Mouse (Mus musculus) lung, postnatal 10 days (tissue): Measurements from ENCODE around the gene Rhod.
"Not testable (repeated sequence)": the region's sequence is repeated elsewhere in the genome, so short reads cannot be mapped to it uniquely, and the experiment has no call there.

ENCODE experiments used
- DNase-seq: peaks from one replicate; pipeline ENCODE4 v3.0.0; 2021

Rhod gene

DNA sequence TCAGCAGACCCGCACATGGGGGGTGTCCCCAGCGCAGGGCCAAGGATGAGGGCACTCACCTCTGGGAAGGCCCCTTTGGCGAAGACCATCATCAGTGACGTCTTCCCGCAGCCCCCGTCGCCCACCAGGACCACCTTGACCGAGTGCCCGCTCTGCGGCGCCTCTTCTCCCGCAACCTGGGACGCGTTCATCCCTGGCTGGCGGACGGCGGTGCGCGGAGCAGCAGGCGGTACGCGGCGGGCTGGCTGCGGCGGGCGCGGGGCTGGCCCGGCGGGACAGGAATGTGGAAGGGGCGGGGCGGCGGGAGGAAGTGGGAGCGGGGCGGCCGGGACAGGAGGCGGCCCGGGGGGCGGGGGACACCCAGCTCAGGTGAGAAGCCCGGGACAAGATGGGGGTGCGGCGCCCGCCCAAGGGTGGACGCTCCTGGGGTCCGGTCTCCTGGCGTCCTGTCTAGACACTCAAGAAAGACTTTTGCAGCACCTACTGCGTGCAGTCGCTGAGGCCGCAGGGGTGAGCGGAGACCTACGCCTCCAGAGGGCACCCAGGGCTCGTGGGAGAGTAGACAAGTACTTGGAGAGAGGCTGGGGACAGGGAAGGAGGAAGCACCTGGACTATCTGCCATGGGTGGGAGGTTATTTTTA lies at the start of gene Rhod:
Gene Rhod, minus strand, starts transcription at position 272 of the 641 bp plus-strand sequence.
- DNase-seq = peak; percentile 84

DNA sequence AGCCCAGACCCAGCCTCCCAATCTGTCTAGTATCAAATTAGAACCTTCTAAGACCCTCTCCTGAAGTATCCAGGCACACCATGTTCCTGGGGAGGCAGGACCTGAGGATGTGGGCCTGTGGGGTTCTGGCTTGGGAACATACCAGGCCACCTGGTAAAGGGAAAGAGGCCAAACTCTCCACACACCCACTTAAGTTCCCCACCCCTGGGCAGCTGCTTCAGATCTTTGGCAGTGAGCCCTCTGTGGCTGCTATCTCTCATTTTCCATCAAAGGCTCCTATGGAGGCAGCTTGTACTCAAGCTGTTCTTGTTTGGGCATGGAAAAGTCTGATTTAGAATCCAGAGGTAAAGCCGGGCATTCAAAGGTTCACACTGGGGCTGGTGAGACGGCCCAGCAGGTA lies 48.6 kb upstream of the Rhod start:
- peak; percentile 30 for DNase-seq

DNA sequence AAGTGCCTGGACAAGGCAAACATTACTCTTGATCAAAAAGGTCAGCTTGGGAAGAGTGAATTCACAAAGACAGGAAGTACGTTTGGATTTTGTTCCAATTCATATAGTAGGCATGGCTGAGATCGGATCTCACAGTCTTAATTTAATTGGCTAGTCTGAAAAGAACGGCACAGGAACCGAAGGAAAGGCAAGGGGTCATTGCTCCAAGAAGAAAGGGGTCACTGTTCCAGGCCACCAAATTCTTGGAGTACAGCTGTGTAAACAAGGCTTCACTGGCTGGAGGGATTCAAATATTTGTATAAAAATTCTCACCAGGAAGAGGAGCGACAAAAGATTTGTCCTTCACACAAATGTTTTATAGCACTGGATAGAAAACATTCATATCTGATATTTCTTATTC lies 45.8 kb upstream of the Rhod start:
- no peak for DNase-seq

DNA sequence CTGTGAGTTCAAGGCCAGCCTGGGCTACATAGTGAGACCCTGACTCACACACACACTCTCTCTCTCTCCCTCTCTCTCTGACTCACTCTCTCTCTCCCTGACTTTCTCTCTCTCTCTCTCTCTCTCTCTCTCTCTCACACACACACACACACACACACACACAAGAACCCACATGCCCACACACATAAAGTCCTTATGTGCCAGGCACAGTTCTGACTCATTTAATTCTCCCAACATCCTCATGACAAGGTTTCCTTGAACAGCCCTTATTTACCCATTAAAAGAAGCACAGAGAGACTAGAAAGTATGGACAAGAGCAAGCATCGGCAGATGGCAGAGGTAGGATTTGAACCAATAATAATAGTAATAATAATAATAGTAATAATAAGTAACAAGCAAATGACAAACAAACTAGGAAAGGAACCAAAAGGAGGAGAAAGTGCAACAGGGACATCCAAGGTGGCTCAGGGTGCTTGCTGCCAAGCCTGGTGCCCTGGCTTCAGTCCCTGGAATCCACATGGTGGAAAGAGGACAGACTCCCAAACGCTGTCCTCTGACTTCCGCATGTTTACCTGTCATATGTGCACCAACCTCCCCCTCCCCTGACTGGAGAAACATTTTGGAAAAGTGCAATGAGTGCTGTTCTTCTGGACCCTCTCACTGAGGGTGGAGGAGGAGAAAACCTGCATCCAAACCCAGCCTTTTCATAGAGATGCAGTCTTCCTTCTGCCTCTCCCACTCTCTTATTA lies 43.1 kb upstream of the Rhod start:
- no peak for DNase-seq

DNA sequence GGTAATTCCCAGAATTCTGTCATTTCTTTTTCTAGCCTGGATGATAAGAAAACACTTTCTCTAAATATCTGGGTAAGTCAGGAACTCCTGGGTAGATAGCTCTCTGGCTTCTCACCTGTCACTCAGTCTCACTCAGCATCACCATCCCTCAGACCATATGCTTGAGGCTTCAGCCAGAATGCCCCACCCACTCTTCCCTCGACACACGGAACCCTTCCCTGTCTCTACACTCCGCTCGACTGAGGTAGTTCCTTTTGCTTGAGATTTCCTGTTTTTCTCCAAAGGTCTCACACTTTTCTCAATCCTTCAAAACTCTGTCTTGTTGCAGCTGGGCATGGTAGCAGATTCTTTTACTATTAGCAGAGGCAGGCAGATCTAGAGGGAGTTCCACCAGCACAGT lies 42.1 kb upstream of the Rhod start:
- no peak for DNase-seq

DNA sequence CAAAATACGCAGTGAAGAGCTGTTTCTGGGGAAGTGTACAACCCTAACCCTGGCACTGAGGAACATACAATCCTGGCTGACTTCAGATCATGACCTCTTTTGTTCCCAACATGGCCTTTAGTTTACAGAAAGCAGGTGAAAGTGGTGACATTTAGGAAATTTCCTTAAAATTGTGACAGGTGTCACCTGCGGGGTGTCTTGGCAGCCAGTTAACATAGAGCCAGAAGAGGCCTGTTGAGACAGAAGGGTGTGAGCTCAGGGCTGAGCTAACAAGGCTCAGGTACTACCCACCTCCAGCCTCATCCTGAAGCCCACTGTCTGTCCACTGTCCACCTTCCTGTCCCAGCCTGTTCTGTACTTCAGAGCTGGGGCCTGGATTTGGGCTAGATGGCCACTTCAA lies 40.8 kb upstream of the Rhod start:
- DNase-seq = no peak

DNA sequence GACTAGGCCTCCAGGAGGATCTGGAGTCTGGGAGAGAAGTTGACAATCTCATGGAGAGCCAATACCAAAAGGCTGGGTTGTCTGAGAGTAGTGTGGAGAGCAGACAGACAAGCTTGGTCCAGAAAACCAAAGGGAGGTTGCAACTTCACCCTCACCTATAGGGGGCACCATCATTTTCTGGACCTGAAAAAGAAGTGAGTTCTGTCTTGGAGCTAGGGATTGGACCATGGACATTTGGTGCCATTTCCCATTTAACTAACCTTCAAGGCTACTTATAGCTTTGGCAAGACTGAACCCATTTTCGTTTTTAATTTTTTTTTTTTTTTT lies 38.9 kb upstream of the Rhod start:
- no peak for DNase-seq

DNA sequence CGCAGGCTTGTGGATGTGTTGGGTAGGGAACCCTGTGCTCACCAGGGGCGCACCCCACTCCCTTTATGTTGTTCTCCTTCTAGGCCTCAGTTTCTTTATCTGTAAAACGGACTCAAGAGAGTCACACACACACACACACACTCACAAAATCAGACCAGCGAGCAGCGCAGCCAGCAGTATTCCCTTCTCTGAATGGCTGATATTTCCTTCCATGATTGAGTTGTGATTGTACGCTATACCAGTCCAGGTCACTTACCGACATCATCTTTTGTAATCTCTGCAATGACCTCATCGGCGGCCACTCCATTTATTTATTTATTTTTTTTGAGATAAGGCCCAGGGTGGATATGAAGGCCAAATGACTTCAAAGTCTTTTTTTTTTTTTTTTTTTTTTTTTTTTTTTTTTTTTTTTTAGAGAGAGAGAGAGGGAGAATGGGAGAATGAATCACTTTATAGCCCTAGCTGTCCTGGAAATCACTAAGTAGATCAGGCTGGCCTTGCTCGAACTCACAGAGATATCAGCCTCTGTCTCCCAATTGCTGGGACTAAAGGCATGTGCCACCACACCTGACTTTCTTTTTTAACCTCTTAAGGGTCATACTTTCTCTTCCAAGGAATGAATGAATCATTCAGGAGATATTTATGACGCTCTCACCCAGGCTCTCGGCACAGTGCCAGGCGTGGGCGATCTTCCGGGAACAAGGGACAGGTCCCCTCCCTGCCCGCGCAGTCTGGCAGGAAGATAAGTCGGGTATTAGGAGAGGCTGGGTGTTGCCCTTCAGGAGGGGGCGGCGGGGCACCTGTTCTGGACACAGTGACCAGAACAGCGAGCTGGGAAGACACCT lies 38.3 kb upstream of the Rhod start, which contains the start of gene Syt12:
Gene Syt12, minus strand, starts transcription at position 103 of the 845 bp plus-strand sequence.
- peak; percentile 59 for DNase-seq

DNA sequence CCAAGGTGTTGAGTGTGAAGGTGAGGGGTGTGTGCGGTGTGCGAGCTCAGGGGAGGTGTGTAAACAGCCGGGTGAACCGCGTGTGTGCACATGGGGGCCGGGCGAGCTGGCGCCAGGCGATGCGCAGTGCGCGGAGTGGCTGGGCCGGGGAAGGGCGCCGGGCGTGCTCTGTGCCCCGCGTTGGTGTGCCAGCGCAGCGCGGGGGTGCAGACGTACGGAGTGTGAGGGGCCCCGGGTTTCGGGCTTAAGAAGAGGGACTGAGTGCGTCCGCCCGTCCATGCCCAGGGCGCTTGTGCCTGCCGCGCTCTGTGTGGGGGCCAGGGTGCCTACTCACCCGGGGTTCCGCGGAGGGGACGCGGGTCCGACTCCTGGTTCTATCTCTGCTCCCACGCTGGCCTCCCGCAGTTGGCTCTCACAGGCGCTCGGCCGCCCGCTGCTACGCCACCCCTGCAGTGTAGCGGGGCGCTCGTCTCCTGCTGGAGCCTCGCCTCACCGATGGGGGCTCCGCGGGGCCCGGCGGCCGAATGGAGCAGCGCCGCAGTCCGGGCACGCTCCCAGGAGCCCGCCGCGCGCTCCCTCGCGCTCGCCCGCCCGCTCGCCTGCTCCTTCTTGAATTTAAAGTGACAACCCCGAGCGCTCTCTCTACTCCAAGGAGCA lies 37.5 kb upstream of the Rhod start:
- peak; percentile 44 for DNase-seq

DNA sequence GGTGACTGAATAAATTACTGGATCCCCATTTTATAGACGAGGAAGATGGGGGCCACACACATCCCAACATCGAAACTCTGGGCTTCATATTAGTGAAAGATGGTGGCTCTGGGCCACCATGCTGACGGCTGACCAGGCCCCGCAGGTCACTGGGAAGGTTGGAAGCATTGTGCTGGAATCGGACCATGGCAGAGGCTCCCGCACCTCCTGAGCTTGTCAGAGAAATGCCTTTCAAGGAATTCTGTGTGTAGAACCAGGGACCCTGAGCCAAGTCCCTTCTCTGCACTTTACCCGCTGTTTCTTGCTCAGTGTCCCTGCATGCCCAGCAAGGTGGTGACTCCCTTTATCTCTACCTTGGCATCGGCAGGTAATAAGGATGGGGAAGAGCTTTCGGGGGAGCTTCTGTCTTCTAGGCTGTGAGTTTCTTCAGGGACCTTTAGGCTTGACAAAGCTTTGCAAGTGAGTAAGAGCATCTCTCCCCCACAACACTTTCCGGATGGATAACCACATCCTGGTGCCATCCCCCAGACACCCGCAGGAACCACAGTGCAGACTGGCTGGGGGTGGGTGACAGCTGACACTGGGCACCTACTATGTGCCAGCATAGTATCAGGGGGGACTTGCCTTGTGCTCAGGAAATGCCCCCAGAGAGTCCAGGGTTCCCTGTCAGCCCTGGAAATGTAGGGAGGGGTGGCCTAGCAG lies 36.1 kb upstream of the Rhod start:
- DNase-seq = no peak

DNA sequence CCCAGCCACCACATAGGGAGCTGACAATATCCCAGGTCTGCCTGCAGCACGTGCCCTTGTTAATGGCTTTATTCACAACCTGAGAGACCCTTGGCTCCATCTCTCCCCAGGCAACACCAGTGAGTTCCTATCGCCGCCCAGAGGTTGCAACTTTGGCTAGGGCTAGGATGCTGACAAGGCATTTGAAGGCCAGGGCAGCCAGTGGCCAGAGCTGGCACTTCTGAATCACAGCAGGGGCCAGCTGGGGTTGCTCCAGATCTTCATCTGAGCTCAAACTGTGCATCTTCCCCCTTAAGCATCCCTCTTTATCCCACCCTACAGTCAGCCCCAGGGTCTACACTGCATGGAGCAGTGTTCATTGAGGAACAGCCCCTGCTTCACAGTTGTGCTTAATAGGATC lies 35.5 kb upstream of the Rhod start:
- no peak for DNase-seq

DNA sequence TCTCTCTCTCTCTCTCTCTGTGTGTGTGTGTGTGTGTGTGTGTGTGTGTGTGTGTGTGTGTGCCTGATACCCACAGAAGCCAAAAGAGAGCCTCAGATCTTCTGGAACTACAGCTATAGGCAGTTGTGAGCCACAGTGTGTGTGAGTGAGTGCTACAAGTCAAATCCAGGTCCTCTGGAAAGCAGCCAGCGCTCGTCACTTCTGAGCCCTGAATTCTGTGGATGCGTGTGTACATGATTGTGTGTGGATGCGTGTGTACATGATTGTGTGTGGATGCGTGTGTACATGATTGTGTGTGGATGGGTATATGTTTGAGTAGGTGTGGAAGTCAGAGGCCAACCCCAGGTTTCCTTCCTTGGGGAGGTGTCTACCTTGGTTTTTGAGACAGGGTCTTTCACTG lies 34.3 kb upstream of the Rhod start:
- DNase-seq = no peak

DNA sequence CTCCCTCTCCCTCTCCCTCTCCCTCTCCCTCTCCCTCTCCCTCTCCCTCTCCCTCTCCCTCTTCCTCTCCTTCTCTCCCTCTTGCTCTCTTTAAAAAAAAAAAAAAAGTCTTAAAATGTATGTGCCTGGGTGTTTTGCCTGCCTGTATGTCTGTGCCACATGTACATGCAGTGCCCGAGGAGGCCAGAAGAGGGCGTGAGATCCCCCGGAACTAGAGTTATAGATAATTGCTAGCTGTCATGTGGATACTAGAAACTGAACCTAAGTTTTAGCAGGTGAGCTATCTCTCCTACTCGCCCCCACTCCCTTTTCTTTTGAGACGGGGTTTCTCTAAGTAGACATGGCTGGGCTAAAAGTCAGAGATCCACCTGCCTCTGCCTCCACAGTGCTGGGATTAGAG lies 29.1 kb upstream of the Rhod start:
- peak; percentile 26 for DNase-seq

DNA sequence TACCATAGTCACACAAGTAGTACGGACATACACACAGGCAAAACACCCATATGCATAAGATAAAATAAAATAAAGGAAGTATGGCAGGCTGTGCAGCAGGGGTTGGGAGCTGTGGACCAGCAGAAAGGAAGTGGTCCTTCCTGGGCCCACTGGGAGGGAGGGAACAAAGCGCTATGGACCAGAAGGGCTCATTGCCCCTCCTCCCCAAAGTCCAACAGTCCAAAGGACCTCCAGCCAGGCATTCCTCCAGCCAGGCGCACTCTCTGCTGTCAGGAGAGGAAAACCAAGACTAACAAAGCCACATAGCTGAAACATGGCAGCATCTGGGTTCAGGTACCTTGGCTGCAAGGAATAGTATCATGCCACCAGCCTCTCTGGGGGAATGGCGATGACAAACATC lies 25.4 kb upstream of the Rhod start:
- DNase-seq = no peak

DNA sequence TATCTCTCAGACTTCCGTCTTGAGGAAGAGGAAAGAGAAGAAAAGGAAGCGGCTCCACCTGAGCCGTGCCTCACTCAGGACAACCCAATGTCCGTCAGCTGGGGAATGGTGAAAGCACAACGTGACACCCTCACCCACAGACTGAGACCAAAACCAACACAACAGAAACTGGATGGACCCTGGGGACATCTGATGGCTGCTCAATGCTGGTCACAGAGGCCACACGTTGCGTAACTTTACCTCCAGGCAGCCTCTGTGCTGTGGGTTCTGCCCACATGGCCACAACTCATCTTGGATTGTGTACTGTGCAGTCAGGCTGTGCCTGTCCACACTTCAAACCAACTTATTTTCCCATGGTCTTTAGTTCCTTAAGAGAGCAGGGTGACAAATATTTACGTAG lies 22.7 kb upstream of the Rhod start:
- no peak for DNase-seq

DNA sequence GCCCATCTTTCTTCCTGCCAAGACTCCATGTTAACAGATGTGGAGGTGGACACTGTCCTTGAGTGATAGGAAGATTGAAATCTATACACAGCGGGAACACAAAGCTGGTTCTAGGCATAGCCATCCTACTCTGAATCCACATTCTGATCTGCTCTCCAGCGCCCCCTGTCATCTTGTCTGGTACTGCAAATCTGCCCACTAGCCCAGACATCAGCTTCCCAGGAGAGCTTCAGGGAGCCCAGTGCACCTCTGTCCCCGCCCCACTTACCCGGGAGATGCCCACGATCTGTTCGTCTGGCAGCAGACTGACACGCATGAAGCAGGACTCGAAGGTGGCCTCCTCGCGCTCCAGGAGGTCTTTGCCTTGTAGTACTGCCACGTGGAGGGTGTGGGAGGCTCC lies 17.0 kb upstream of the Rhod start:
- peak; percentile 69 for DNase-seq

DNA sequence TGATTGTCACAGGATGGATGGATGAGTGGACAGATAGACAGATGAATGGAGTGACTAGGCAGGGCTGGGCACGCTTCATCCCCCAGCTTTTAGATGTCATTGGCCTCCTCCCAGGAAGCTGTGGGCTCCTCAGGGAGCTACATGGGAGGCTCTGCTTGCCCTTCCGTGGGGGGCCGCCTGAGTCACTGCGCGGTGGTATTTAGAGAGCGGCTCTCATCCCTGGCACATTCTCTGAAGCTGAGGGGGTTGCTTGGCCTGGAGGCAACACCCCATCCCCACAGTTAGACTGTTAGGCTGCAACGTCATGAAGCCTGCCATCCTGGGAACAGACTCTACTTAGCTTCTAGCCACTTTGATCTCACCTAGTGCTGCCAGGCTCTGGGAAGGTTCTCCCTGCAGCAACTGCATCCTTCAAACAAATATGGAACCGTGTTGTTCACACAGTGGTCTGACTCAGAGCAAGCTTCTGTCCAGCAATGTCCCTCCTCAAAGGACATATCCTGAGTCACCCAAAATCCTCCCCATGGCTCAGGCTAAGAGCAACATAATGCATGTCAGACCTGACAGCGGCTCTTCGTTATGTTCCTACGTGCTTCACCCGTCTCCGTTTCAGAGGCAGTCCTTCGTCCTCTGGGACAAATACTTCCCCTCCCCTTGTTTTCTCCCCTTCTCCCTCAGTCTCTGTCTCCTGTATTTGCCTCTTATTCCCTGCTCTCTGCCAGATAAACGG lies 16.0 kb upstream of the Rhod start:
- no peak for DNase-seq

DNA sequence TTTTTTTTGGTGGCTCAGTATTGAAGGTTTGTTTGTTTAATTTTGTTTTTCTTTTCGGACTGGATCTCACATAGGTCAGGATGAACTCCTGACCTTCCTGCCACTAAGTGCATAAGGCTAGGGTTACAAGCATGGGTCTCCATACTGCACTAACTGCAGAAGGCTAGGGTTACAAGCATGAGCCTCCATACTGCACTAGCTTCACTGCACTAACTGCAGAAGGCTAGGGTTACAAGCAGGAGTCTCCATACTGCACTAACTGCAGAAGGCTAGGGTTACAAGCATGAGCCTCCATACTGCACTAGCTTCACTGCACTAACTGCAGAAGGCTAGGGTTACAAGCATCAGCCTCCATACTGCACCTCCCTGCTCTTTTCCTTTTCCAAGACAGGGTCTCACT lies 14.8 kb upstream of the Rhod start:
- DNase-seq = not testable (repeated sequence)

DNA sequence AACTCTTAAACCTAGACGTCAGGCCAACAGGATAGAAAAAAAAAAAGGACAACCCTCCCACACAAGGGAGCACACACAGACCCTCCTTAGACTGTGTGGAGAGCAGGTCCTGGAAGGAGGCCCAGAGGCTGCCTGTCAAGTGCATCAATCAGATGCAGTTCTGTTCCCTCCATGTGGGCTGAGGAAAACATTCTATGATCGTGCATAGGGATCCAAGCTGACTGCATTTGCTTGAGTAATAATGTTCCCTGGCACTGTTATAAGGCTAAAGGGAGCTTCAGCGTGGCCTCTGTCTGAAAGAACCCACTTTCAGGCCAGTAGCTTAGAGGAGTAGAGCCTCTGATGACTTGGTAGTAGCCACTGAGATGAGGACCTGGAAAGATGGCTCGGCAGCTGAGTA lies 13.3 kb upstream of the Rhod start:
- DNase-seq = no peak

DNA sequence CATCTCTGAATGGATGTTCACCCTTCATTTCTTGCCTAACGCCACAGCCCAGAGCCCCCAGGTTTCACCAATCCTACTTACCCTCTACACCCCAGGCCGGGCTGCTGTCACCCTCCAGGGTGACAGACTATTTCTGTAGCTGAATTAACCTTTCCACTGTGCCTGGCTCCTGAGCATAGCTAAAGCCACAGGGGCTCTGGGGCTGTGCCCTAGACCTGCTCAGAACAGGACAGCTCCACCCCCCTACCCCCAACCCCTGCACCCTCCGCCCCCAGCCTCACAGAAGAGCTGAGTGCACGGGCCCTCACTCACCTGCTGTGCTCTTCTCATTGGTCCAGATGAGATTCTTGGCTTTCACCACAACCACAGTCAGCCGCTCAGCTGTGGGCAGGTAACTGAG lies 12.7 kb upstream of the Rhod start:
- DNase-seq = no peak

DNA sequence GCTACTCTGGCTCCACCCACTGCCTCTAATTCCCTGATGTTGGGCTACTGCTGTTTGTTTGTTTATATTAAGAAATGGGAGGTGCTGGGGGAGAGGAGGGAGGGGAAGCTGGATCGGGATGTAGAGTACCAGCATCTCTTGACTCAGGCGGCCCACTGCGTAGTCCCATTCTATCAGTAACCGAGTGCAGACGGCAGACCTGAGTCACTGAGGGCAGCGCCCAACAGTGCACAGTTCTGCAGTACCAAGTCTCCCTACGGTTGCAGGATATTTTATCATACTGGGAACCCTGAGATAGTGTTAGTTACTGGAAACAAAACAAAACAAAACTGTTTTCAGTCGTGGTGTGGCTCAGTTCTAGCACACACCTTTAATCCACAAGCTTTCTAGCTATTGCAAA lies 11.9 kb upstream of the Rhod start:
- no peak for DNase-seq

DNA sequence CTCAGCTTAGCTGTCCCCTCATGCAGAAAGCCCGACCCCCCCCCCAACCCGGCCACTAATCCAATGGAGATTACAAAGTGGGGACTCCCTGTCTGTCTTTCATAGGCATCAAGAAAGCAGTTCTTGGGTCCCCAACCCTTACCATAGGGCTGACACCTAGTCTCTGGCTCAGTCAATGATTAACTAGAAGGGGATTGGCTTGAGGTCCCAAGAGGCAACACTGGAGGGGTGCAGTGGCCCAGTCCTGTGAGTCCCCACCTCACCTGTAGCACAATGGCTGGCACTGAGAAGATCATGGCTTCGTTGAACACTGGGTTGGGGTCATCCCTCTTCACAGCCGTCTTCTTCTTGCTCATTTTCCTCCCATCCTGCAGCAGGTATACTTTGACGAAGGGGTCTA lies 11.4 kb upstream of the Rhod start:
- DNase-seq = no peak
